Mouse (Mus musculus) thymus, adult 18-20 months (tissue): ENCODE data around the gene 2310034G01Rik.
A peak's percentile ranks its signal among the peaks of the same experiment; 100 is the strongest.

Experiments
- DNase-seq, 2 experiments: peaks; one replicate each; pipeline ENCODE4 v3.0.0; 2022; ENCODE audit warnings: mixed read lengths in 2 of 2

The 2310034G01Rik gene

GRCm38 (mm10) chr19:46350168-46350932 lies at the start of gene 2310034G01Rik:
Gene 2310034G01Rik, minus strand, starts transcription at chr19:46350302.
- no peak for DNase-seq

GRCm38 (mm10) chr19:46399886-46400285 lies 49.8 kb upstream of the 2310034G01Rik start:
- DNase-seq = no peak

GRCm38 (mm10) chr19:46399372-46399771 lies 49.3 kb upstream of the 2310034G01Rik start:
- DNase-seq = no peak

GRCm38 (mm10) chr19:46398401-46398800 lies 48.3 kb upstream of the 2310034G01Rik start:
- no peak for DNase-seq

GRCm38 (mm10) chr19:46397436-46398001 lies 47.4 kb upstream of the 2310034G01Rik start:
- DNase-seq = peak in 1 of 2 experiments; percentile 29

GRCm38 (mm10) chr19:46396686-46397435 lies 46.8 kb upstream of the 2310034G01Rik start, which contains the start of gene Sufu:
Gene Sufu, plus strand, starts transcription at chr19:46396896.
- peak; percentile 98 for DNase-seq

- DNase-seq = no peak
These were observed 46.0 kb upstream of the 2310034G01Rik start for GRCm38 (mm10) chr19:46396109-46396508.

GRCm38 (mm10) chr19:46395109-46396009 lies 45.3 kb upstream of the 2310034G01Rik start, which contains the start of gene Actr1a:
Gene Actr1a, minus strand, starts transcription at chr19:46395748.
- peak; percentile 93 to 94 for DNase-seq

GRCm38 (mm10) chr19:46394712-46395108 lies 44.6 kb upstream of the 2310034G01Rik start:
- DNase-seq = no peak

GRCm38 (mm10) chr19:46392018-46392417 lies 41.9 kb upstream of the 2310034G01Rik start:
- no peak for DNase-seq

- no peak for DNase-seq
These were observed 39.8 kb upstream of the 2310034G01Rik start for GRCm38 (mm10) chr19:46389872-46390271.

GRCm38 (mm10) chr19:46382275-46382674 lies 32.2 kb upstream of the 2310034G01Rik start:
- no peak for DNase-seq

GRCm38 (mm10) chr19:46375891-46376290 lies 25.8 kb upstream of the 2310034G01Rik start:
- DNase-seq = no peak

GRCm38 (mm10) chr19:46375489-46375888 lies 25.4 kb upstream of the 2310034G01Rik start:
- DNase-seq = no peak

- DNase-seq = no peak
These were observed 24.5 kb upstream of the 2310034G01Rik start for GRCm38 (mm10) chr19:46374477-46375088.

- no peak for DNase-seq
These were observed 19.1 kb upstream of the 2310034G01Rik start for GRCm38 (mm10) chr19:46369204-46369603.

- DNase-seq = no peak
These were observed 17.9 kb upstream of the 2310034G01Rik start for GRCm38 (mm10) chr19:46367798-46368590.

- no peak for DNase-seq
These were observed 13.3 kb upstream of the 2310034G01Rik start for GRCm38 (mm10) chr19:46363294-46364009.

GRCm38 (mm10) chr19:46362104-46362503 lies 12.0 kb upstream of the 2310034G01Rik start:
- DNase-seq = no peak

- DNase-seq = no peak
These were observed 8.3 kb upstream of the 2310034G01Rik start for GRCm38 (mm10) chr19:46358381-46358780.
